Mouse (Mus musculus): ENCODE results near the gene Tbl2. TPM values are rescaled to one million over a fixed set of nuclear protein-coding genes. Genes with fewer than 3 reads are reported as not detected.

Tbl2 gene
- polyA plus RNA-seq (2012), result 21.8 and 22.0 TPM in 2 replicates

DNA sequence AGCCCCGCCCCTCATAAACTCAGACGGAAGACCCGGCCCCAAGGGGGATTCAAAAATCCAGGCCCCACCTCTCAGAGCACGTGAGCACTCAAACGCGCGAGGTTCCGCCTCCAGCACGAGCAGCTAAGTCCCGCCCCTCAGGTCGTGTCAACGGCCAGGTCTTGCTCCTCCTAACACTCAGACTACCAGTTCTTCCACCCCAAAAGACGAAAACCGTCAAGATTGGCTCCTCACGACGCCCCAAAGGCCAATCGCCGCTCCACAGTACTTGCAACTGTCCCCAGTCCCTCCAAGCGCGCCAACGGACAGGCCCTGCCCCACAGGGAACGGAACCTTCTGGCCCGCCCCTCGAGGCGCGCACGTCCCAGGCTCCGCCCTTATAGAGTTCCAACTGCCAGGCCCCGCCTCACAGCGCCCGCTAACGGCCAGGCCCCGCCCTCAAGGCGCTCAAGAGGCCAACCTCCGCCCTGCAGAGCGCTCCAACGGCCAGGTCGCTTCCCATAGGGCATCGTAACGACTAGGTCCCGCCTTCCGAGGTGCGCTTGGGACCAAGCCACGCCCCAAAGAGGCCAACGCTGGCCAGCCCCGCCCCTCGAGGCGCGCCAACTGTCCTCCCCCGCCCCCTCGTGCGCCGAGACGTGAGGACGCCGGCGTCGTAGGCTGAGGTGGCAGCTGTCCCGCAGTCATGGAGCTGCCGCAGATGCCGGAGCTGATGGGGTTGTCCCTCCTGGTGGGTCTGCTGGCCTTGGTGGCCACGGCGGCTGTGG lies at the start of gene Tbl2:
TSS of gene Tbl2 (plus strand) at position 605 of the 767 bp plus-strand sequence.

GRCm38 (mm10) chr5:135168063-135169062 lies 18.9 kb downstream of the Tbl2 start, which contains the start of gene Bcl7b:
Gene Bcl7b, plus strand, starts transcription at chr5:135168283.

DNA sequence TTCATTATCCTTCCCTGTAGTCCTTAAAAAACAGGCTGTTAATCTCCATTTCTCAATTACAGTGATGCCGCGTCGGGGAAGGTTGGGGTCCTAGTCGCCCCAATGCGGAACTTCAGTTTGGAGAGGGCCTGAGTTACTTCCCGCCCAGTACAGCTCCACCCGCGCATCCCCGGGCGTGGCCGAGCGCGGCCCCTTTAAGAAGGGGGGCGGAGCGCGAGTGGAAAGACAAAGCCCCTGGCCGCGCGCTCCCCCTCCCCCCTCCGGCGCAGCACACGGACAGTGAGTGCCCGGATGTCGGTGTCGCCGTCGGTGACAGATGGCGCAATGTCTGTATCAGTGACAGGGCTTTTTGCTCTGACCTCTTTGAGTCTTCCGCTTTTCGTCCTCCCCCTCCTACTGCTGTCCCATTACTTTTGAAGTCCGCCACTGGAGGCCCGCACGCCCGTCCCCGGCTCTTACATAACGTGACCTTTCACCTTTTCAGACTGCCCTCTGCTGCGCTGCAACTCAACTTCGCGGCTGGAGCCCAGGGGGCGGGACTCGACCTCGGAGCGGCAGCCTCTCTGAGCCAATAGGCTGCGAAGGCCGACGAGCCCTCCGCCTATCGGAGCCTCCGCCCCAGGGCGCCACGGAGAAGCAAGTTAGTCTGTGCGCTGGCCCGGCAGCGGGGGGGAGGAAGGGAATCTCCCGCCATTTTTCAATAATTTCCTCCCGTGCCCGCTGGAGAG lies 37.3 kb downstream of the Tbl2 start, which contains the start of gene Baz1b:
TSS of gene Baz1b (plus strand) at position 644 of the 728 bp plus-strand sequence.

Other genes with a start within 250 kb of the Tbl2 start
- gene Tmem270, start 242.9 kb upstream of the Tbl2 start, polyA plus RNA-seq (2012), result not detected in 2 replicates
- gene Cldn13, start 234.1 kb upstream of the Tbl2 start, polyA plus RNA-seq (2012), result 1.2 and 1.6 TPM in 2 replicates
- gene Mettl27, start 217.3 kb upstream of the Tbl2 start, polyA plus RNA-seq (2012), result 7.8 and 12.3 TPM in 2 replicates
- gene Cldn4, start 202.7 kb upstream of the Tbl2 start, polyA plus RNA-seq (2012), result 0.16 and 0.19 TPM in 2 replicates
- 0.05 and 0.11 TPM in 2 replicates for gene Cldn3, start 163.4 kb upstream of the Tbl2 start, polyA plus RNA-seq (2012)
- 109 and 119 TPM in 2 replicates for gene Abhd11, start 140.5 kb upstream of the Tbl2 start, polyA plus RNA-seq (2012)
- 2.4 and 3.7 TPM in 2 replicates for gene Stx1a, start 126.2 kb upstream of the Tbl2 start, polyA plus RNA-seq (2012)
- 42.4 and 52.4 TPM in 2 replicates for gene Dnajc30, start 85.5 kb upstream of the Tbl2 start, polyA plus RNA-seq (2012)
- 159 and 216 TPM in 2 replicates for gene Bud23, start 84.7 kb upstream of the Tbl2 start, polyA plus RNA-seq (2012)
- 1.4 and 1.6 TPM in 2 replicates for gene Vps37d, start 71.4 kb upstream of the Tbl2 start, polyA plus RNA-seq (2012)
- gene Mlxipl, start 59.8 kb upstream of the Tbl2 start, polyA plus RNA-seq (2012), result 0.12 and 0.28 TPM in 2 replicates
- 48.8 and 61.4 TPM in 2 replicates for gene Bcl7b, start 18.6 kb downstream of the Tbl2 start, polyA plus RNA-seq (2012)
- gene Baz1b, start 37.6 kb downstream of the Tbl2 start, polyA plus RNA-seq (2012), result 31.5 and 36.2 TPM in 2 replicates
- 3.0 and 4.9 TPM in 2 replicates for gene Fzd9, start 101.6 kb downstream of the Tbl2 start, polyA plus RNA-seq (2012)
- gene Fkbp6, start 200.4 kb downstream of the Tbl2 start, polyA plus RNA-seq (2012), result 0.06 TPM in 1 of 2 replicates, not detected in the other
- gene Trim50, start 203.6 kb downstream of the Tbl2 start, polyA plus RNA-seq (2012), result not detected in 2 replicates
- 17.5 and 18.8 TPM in 2 replicates for gene Nsun5, start 220.3 kb downstream of the Tbl2 start, polyA plus RNA-seq (2012)
- gene Pom121, start 244.9 kb downstream of the Tbl2 start, polyA plus RNA-seq (2012), result 122 and 143 TPM in 2 replicates